Mouse (Mus musculus) liver, embryonic 13.5 days (tissue): Measurements from ENCODE around the gene Chd5. TPM values are rescaled to one million over a fixed set of nuclear protein-coding genes. Genes with fewer than 3 reads are reported as not detected.

ENCODE experiments used
- ATAC-seq: fragments of 200-750 bp; cut with Nextera tagmentation; 2 replicates; pipeline ENCODE4 v1.8.0; 2017; ENCODE audit warnings: low read depth, mild to moderate bottlenecking, moderate number of reproducible peaks, moderate library complexity
- DNase-seq: peaks from one replicate; pipeline ENCODE4 v3.0.0; 2022
- H3K27ac ChIP-seq: fragments of 300-500 bp; sonication (generic); 2 replicates; pipeline ENCODE4 v1.5.1; 2015; ENCODE audit warnings: moderate library complexity, mild to moderate bottlenecking, inconsistent platforms
- H3K27me3 ChIP-seq: fragments of 300-500 bp; sonication (generic); 2 replicates; pipeline ENCODE4 v1.6.1; 2015; ENCODE audit warnings: mild to moderate bottlenecking, inconsistent platforms
- H3K36me3 ChIP-seq: fragments of 300-500 bp; sonication (generic); 2 replicates; pipeline ENCODE4 v1.6.1; 2015; ENCODE audit warnings: mild to moderate bottlenecking, inconsistent platforms
- H3K4me1 ChIP-seq: fragments of 300-500 bp; sonication (generic); replicated peaks from 2 replicates; pipeline ENCODE4 v1.6.1; 2015; ENCODE audit warnings: inconsistent platforms
- H3K4me2 ChIP-seq: fragments of 300-500 bp; sonication (generic); 2 replicates; pipeline ENCODE4 v1.6.1; 2015; ENCODE audit warnings: inconsistent platforms, mild to moderate bottlenecking, moderate library complexity
- H3K4me3 ChIP-seq: fragments of 300-500 bp; sonication (generic); replicated peaks from 2 replicates; pipeline ENCODE4 v1.5.1; 2015; ENCODE audit warnings: mild to moderate bottlenecking, inconsistent platforms
- H3K9ac ChIP-seq: fragments of 300-500 bp; sonication (generic); 2 replicates; pipeline ENCODE4 v1.6.1; 2015; ENCODE audit warnings: mild to moderate bottlenecking, inconsistent platforms
- H3K9me3 ChIP-seq: fragments of 300-500 bp; sonication (generic); replicated peaks from 2 replicates; pipeline ENCODE4 v1.6.1; 2016; ENCODE audit warnings: inconsistent platforms
- WGBS: fragments of 180-500 bp; shearing (Covaris S2); methylation state at CpG from one replicate; pipeline ENCODE4 v1.1.7; 2015; ENCODE audit not compliant: insufficient replicate concordance; 5-methylcytosine and 5-hydroxymethylcytosine counted together
- polyA plus RNA-seq: library from polyadenylated mRNA; unstranded; fragments of >200 nt; fragmentation: Nextera tagmentation; extraction: Ambion mirVana; gene quantifications from 2 replicates; pipeline ENCODE4 v1.2.1, GENCODE M21; 2015

Gene Chd5
- polyA plus RNA-seq, 1 experiment from 2014 or later, result 0.52 TPM

GRCm38 (mm10) chr4:152360855-152361254 lies 22.4 kb downstream of the Chd5 start:
- H3K4me2 ChIP-seq, result peak overlapping the region; percentile 53
- peak overlapping the region; percentile 2 for H3K4me3 ChIP-seq
- H3K4me1 ChIP-seq, result peaks cover 22% of the 10 kb centered on the region
- H3K27ac ChIP-seq, result no peak overlapping the region
- DNase-seq, result peak; percentile 73
- H3K9ac ChIP-seq, result no peak overlapping the region
- WGBS, result 2% methylated on average over 24 of the region's 24 CpGs
- H3K36me3 ChIP-seq, result no peaks in the 10 kb centered on the region
- ATAC-seq, result peak; percentile 66
- H3K9me3 ChIP-seq, result no peaks in the 10 kb centered on the region
- H3K27me3 ChIP-seq, result peaks cover 22% of the 10 kb centered on the region; the same call in 1 of the 2 replicates

- Histone ChIP-seq H3K4me3 (no peak overlapping the region), H3K4me1 (peaks cover 22% of the 10 kb centered on the region), H3K27ac (no peak overlapping the region), H3K27me3 (peaks cover 22% of the 10 kb centered on the region; the same call in 1 of the 2 replicates), H3K36me3 (no peaks in the 10 kb centered on the region), H3K4me2 (no peak overlapping the region), H3K9me3 (no peaks in the 10 kb centered on the region), H3K9ac (no peak overlapping the region)
- no peak for DNase-seq
- ATAC-seq, result no peak
- 17% methylated on average over 9 of the region's 9 CpGs for WGBS
Observed at GRCm38 (mm10) chr4:152362180-152362579, 23.7 kb downstream of the Chd5 start.

GRCm38 (mm10) chr4:152365228-152365627 lies 26.8 kb downstream of the Chd5 start:
- ATAC-seq (no peak), DNase-seq (no peak)
- H3K9me3 ChIP-seq, result no peaks in the 10 kb centered on the region
- peaks cover 15% of the 10 kb centered on the region for H3K4me1 ChIP-seq
- H3K9ac ChIP-seq, result no peak overlapping the region
- H3K4me2 ChIP-seq, result no peak overlapping the region
- H3K4me3 ChIP-seq, result no peak overlapping the region
- H3K27me3 ChIP-seq, result peaks cover 9% of the 10 kb centered on the region; the same call in 1 of the 2 replicates
- 63% methylated on average over 7 of the region's 7 CpGs for WGBS
- H3K36me3 ChIP-seq, result no peaks in the 10 kb centered on the region
- H3K27ac ChIP-seq, result no peak overlapping the region

- ATAC-seq (no peak), DNase-seq (no peak)
- Histone ChIP-seq H3K4me1 (no peaks in the 10 kb centered on the region), H3K9ac (no peak overlapping the region), H3K4me3 (no peak overlapping the region), H3K4me2 (no peak overlapping the region), H3K27me3 (no peaks in the 10 kb centered on the region), H3K9me3 (no peaks in the 10 kb centered on the region), H3K27ac (no peak overlapping the region), H3K36me3 (no peaks in the 10 kb centered on the region)
- WGBS, result 66% methylated on average over 17 of the region's 17 CpGs
Observed at GRCm38 (mm10) chr4:152382528-152383252, 44.2 kb downstream of the Chd5 start.

GRCm38 (mm10) chr4:152385644-152386043 lies 47.2 kb downstream of the Chd5 start:
- ATAC-seq, result no peak

GRCm38 (mm10) chr4:152392192-152392591 lies 53.7 kb downstream of the Chd5 start:
- no peaks in the 10 kb centered on the region for H3K27me3 ChIP-seq

More at GRCm38 (mm10) chr4:152385644-152386043, 47.2 kb downstream of the Chd5 start:
- Histone ChIP-seq H3K36me3 (no peaks in the 10 kb centered on the region), H3K9ac (no peak overlapping the region), H3K27me3 (no peaks in the 10 kb centered on the region), H3K27ac (no peak overlapping the region), H3K4me3 (no peak overlapping the region), H3K4me2 (no peak overlapping the region), H3K4me1 (no peaks in the 10 kb centered on the region), H3K9me3 (no peaks in the 10 kb centered on the region)
- no peak for DNase-seq
- 50% methylated on average over 16 of the region's 16 CpGs for WGBS

GRCm38 (mm10) chr4:152392627-152393026 lies 54.2 kb downstream of the Chd5 start:
- no peaks in the 10 kb centered on the region for H3K27me3 ChIP-seq
- no peak for ATAC-seq
- no peak overlapping the region for H3K4me2 ChIP-seq
- no peaks in the 10 kb centered on the region for H3K4me1 ChIP-seq
- no peaks in the 10 kb centered on the region for H3K36me3 ChIP-seq
- H3K9ac ChIP-seq, result no peak overlapping the region
- H3K4me3 ChIP-seq, result no peak overlapping the region
- WGBS, result 74% methylated on average over 17 of the region's 17 CpGs
- no peak overlapping the region for H3K27ac ChIP-seq
- no peak for DNase-seq
- H3K9me3 ChIP-seq, result no peaks in the 10 kb centered on the region

More at GRCm38 (mm10) chr4:152392192-152392591, 53.7 kb downstream of the Chd5 start:
- no peak overlapping the region for H3K4me2 ChIP-seq
- no peaks in the 10 kb centered on the region for H3K9me3 ChIP-seq
- DNase-seq, result no peak
- ATAC-seq, result no peak
- H3K36me3 ChIP-seq, result no peaks in the 10 kb centered on the region
- no peak overlapping the region for H3K4me3 ChIP-seq
- WGBS, result 67% methylated on average over 5 of the region's 5 CpGs
- no peaks in the 10 kb centered on the region for H3K4me1 ChIP-seq
- H3K9ac ChIP-seq, result no peak overlapping the region
- no peak overlapping the region for H3K27ac ChIP-seq

GRCm38 (mm10) chr4:152398926-152399325 lies 60.5 kb downstream of the Chd5 start:
- Histone ChIP-seq H3K4me2 (no peak overlapping the region), H3K27ac (no peak overlapping the region), H3K9me3 (no peaks in the 10 kb centered on the region), H3K9ac (no peak overlapping the region), H3K27me3 (no peaks in the 10 kb centered on the region), H3K4me3 (no peak overlapping the region), H3K4me1 (no peaks in the 10 kb centered on the region), H3K36me3 (no peaks in the 10 kb centered on the region)
- no peak for DNase-seq
- 69% methylated on average over 3 of the region's 3 CpGs for WGBS
- no peak for ATAC-seq

GRCm38 (mm10) chr4:152405143-152405542 lies 66.7 kb downstream of the Chd5 start:
- Histone ChIP-seq H3K9ac (no peak overlapping the region), H3K9me3 (no peaks in the 10 kb centered on the region), H3K27me3 (no peaks in the 10 kb centered on the region), H3K27ac (no peak overlapping the region), H3K4me2 (no peak overlapping the region), H3K4me3 (no peak overlapping the region), H3K4me1 (no peaks in the 10 kb centered on the region), H3K36me3 (no peaks in the 10 kb centered on the region)
- WGBS, result 61% methylated on average over 6 of the region's 6 CpGs
- ATAC-seq (no peak), DNase-seq (no peak)

GRCm38 (mm10) chr4:152405671-152406201 lies 67.3 kb downstream of the Chd5 start:
- Histone ChIP-seq H3K27ac (no peak overlapping the region), H3K4me1 (no peaks in the 10 kb centered on the region), H3K9me3 (no peaks in the 10 kb centered on the region), H3K4me2 (no peak overlapping the region), H3K4me3 (no peak overlapping the region), H3K36me3 (no peaks in the 10 kb centered on the region), H3K27me3 (no peaks in the 10 kb centered on the region), H3K9ac (no peak overlapping the region)
- 62% methylated on average over 7 of the region's 7 CpGs for WGBS
- no peak for DNase-seq
- ATAC-seq, result no peak

- H3K27me3 ChIP-seq, result no peaks in the 10 kb centered on the region
- H3K9me3 ChIP-seq, result no peaks in the 10 kb centered on the region
- WGBS, result 65% methylated on average over 8 of the region's 8 CpGs
- H3K4me1 ChIP-seq, result no peaks in the 10 kb centered on the region
- no peak overlapping the region for H3K4me2 ChIP-seq
- DNase-seq (no peak), ATAC-seq (no peak)
- no peak overlapping the region for H3K9ac ChIP-seq
- H3K4me3 ChIP-seq, result no peak overlapping the region
- no peaks in the 10 kb centered on the region for H3K36me3 ChIP-seq
- H3K27ac ChIP-seq, result no peak overlapping the region
Observed at GRCm38 (mm10) chr4:152406531-152406930, 68.1 kb downstream of the Chd5 start.

- 67% methylated on average over 13 of the region's 13 CpGs for WGBS
- no peaks in the 10 kb centered on the region for H3K4me1 ChIP-seq
- H3K27ac ChIP-seq, result no peak overlapping the region
- H3K4me2 ChIP-seq, result no peak overlapping the region
- H3K27me3 ChIP-seq, result no peaks in the 10 kb centered on the region
- no peak for DNase-seq
- no peaks in the 10 kb centered on the region for H3K9me3 ChIP-seq
- H3K4me3 ChIP-seq, result no peak overlapping the region
- ATAC-seq, result no peak
- no peak overlapping the region for H3K9ac ChIP-seq
- no peaks in the 10 kb centered on the region for H3K36me3 ChIP-seq
Observed at GRCm38 (mm10) chr4:152410961-152411360, 72.5 kb downstream of the Chd5 start.
